Mouse (Mus musculus) liver, embryonic 14.5 days (tissue): ENCODE results near the gene Alkbh7. TPM values are rescaled to one million over a fixed set of nuclear protein-coding genes. Genes with fewer than 3 reads are reported as not detected.

Source experiments
- ATAC-seq: fragments of 200-750 bp; cut with Nextera tagmentation; 2 replicates; pipeline ENCODE4 v1.8.0; 2017; ENCODE audit warnings: moderate number of reproducible peaks, mild to moderate bottlenecking, moderate library complexity; ENCODE audit not compliant: insufficient read depth
- DNase-seq, 3 experiments: peaks; one replicate each; pipeline ENCODE4 v3.0.0-alpha.2; 2012 to 2013; ENCODE audit warnings: low read depth in 3 of 3, low spot score in 3 of 3
- H3K27ac ChIP-seq: fragments of 300-500 bp; sonication (generic); 2 replicates; pipeline ENCODE4 v1.5.1; 2014; ENCODE audit warnings: moderate library complexity, mild to moderate bottlenecking, control low read depth, inconsistent platforms
- H3K27me3 ChIP-seq: fragments of 300-500 bp; sonication (generic); 2 replicates; pipeline ENCODE4 v1.6.1; 2014; ENCODE audit warnings: mild to moderate bottlenecking, low read length, moderate library complexity; ENCODE audit not compliant: control insufficient read depth, insufficient read depth
- H3K36me3 ChIP-seq: fragments of 300-500 bp; sonication (generic); replicated peaks from 2 replicates; pipeline ENCODE4 v1.6.1; 2014; ENCODE audit warnings: low read depth; ENCODE audit not compliant: control insufficient read depth, insufficient read depth
- H3K4me1 ChIP-seq, 2 experiments: fragments of 200-500 bp in 1 of 2; fragments of 300-500 bp in 1 of 2; sonication (generic) in 1 of 2; replicated peaks; 2 replicates each; pipeline ENCODE4 v1.6.1; 2012 to 2014; ENCODE audit warnings: antibody characterized with exemption in 1 of 2, inconsistent platforms in 1 of 2, low read length in 1 of 2; ENCODE audit not compliant: control insufficient read depth in 2 of 2, insufficient read depth in 2 of 2
- H3K4me2 ChIP-seq: fragments of 300-500 bp; sonication (generic); 2 replicates; pipeline ENCODE4 v1.6.1; 2014; ENCODE audit warnings: low read depth, mild to moderate bottlenecking, control low read depth, moderate library complexity
- H3K4me3 ChIP-seq, 2 experiments: fragments of 200-500 bp in 1 of 2; fragments of 300-500 bp in 1 of 2; sonication (generic) in 1 of 2; 2 replicates each; pipeline ENCODE4 v1.5.1; 2012 to 2014; ENCODE audit warnings: low read depth in 2 of 2, low read length in 2 of 2, mild to moderate bottlenecking in 2 of 2, control low read depth in 1 of 2, inconsistent platforms in 1 of 2, moderate library complexity in 1 of 2; ENCODE audit not compliant: insufficient read depth in 1 of 2
- H3K9ac ChIP-seq: fragments of 300-500 bp; sonication (generic); replicated peaks from 2 replicates; pipeline ENCODE4 v1.6.1; 2014; ENCODE audit warnings: mild to moderate bottlenecking, control low read depth, moderate library complexity
- H3K9me3 ChIP-seq: fragments of 300-500 bp; sonication (generic); 2 replicates; pipeline ENCODE4 v1.6.1; 2016; ENCODE audit warnings: low read length, mixed read lengths; ENCODE audit not compliant: control insufficient read depth
- CTCF ChIP-seq: IDR thresholded peaks from 2 replicates; pipeline ENCODE4 v1.5.1; 2016; ENCODE audit warnings: antibody characterized with exemption, low read depth, control low read depth
- EP300 ChIP-seq: IDR thresholded peaks from 2 replicates; pipeline ENCODE4 v1.6.1; 2016; ENCODE audit warnings: antibody characterized with exemption, low read depth
- WGBS: fragments of 180-500 bp; shearing (Covaris S2); extraction: QIAGEN DNeasy Blood & Tissue Kit; methylation state at CpG from one replicate; pipeline ENCODE4 v1.1.7; 2014; ENCODE audit not compliant: insufficient replicate concordance; 5-methylcytosine and 5-hydroxymethylcytosine counted together
- polyA plus RNA-seq, 2 experiments: library from polyadenylated mRNA; depleted of rRNA in 1 of 2; stranded (reverse) in 1 of 2; unstranded in 1 of 2; fragments of >200 nt; fragmentation: Nextera tagmentation in 1 of 2; extraction: Ambion mirVana in 1 of 2; gene quantifications; 2 replicates each; pipeline versions ENCODE4 v1.2.1 to v1.2.3; 2012 to 2014

The Alkbh7 gene
- polyA plus RNA-seq, 2 experiments, result 12.1 to 15.4 TPM

DNA sequence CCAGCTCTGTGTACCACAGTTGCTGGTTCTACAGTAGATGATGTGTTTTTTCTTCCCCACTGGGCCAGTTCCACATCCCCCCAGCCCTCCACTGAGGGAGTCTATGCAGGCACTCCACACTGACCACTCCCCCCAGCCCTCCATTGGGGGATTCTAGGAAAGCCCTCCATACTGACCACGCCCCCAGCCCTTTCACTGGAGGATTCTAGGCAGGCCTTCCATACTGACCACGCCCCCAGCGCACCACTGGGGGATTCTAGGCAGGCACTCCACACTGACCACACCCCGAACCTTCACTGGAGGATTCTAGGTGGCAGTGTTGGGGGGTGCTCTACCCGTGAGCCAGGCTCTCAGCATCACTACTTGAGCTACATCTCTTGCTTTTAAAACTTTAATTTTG, 50.3 kb downstream of the Alkbh7 start:
- H3K27ac ChIP-seq, result no peak overlapping the region
- TF ChIP-seq EP300 (no peak), CTCF (no peak)
- H3K36me3 ChIP-seq, result no peaks in the 10 kb centered on the region
- no peaks in the 10 kb centered on the region for H3K27me3 ChIP-seq
- no peaks in the 10 kb centered on the region for H3K9me3 ChIP-seq
- H3K4me3 ChIP-seq, result no peak overlapping the region
- 38% methylated on average over 5 of the region's 5 CpGs for WGBS
- DNase-seq (no peak), ATAC-seq (no peak)
- H3K4me1 ChIP-seq, result no peaks in the 10 kb centered on the region
- H3K4me2 ChIP-seq, result no peak overlapping the region
- H3K9ac ChIP-seq, result no peak overlapping the region

- H3K9me3 ChIP-seq, result no peaks in the 10 kb centered on the region
- no peak overlapping the region for H3K4me2 ChIP-seq
- ATAC-seq (no peak), DNase-seq (no peak)
- H3K27ac ChIP-seq, result no peak overlapping the region
- TF ChIP-seq CTCF (no peak), EP300 (no peak)
- no peaks in the 10 kb centered on the region for H3K4me1 ChIP-seq
- H3K4me3 ChIP-seq, result no peak overlapping the region
- H3K9ac ChIP-seq, result no peak overlapping the region
- no peaks in the 10 kb centered on the region for H3K36me3 ChIP-seq
- 70% methylated on average over 3 of the region's 3 CpGs for WGBS
- no peaks in the 10 kb centered on the region for H3K27me3 ChIP-seq
These were observed 51.7 kb downstream of the Alkbh7 start for GRCm38 (mm10) chr17:57048816-57049215.

Other genes with a start within 250 kb of the Alkbh7 start
- gene Nrtn, start 239.8 kb upstream of the Alkbh7 start, polyA plus RNA-seq (2012; rRNA removed), result 1.0 and 1.6 TPM in 2 replicates
- 1.7 and 1.9 TPM in 2 replicates for gene Nrtn, start 239.8 kb upstream of the Alkbh7 start, polyA plus RNA-seq (2014; fragmentation: Nextera tagmentation; extraction: Ambion mirVana)
- 18.1 and 19.3 TPM in 2 replicates for gene Dus3l, start 232.6 kb upstream of the Alkbh7 start, polyA plus RNA-seq (2012; rRNA removed)
- 9.5 and 10.8 TPM in 2 replicates for gene Dus3l, start 232.6 kb upstream of the Alkbh7 start, polyA plus RNA-seq (2014; fragmentation: Nextera tagmentation; extraction: Ambion mirVana)
- gene Prr22, start 227.1 kb upstream of the Alkbh7 start, polyA plus RNA-seq (2012; rRNA removed), result 1.2 and 1.3 TPM in 2 replicates
- 0.40 and 0.52 TPM in 2 replicates for gene Prr22, start 227.1 kb upstream of the Alkbh7 start, polyA plus RNA-seq (2014; fragmentation: Nextera tagmentation; extraction: Ambion mirVana)
- 10.7 and 12.6 TPM in 2 replicates for gene Rfx2, start 166.3 kb upstream of the Alkbh7 start, polyA plus RNA-seq (2012; rRNA removed)
- 6.8 and 8.5 TPM in 2 replicates for gene Rfx2, start 166.3 kb upstream of the Alkbh7 start, polyA plus RNA-seq (2014; fragmentation: Nextera tagmentation; extraction: Ambion mirVana)
- gene Acsbg2, start 122.9 kb upstream of the Alkbh7 start, polyA plus RNA-seq (2012; rRNA removed), result not detected in 2 replicates
- not detected in 2 replicates for gene Acsbg2, start 122.9 kb upstream of the Alkbh7 start, polyA plus RNA-seq (2014; fragmentation: Nextera tagmentation; extraction: Ambion mirVana)
- gene 1700061G19Rik, start 121.9 kb upstream of the Alkbh7 start, polyA plus RNA-seq (2012; rRNA removed), result 0.02 TPM in 1 of 2 replicates, not detected in the other
- 0.05 TPM in 1 of 2 replicates, not detected in the other for gene 1700061G19Rik, start 121.9 kb upstream of the Alkbh7 start, polyA plus RNA-seq (2014; fragmentation: Nextera tagmentation; extraction: Ambion mirVana)
- gene Mllt1, start 61.9 kb upstream of the Alkbh7 start, polyA plus RNA-seq (2012; rRNA removed), result 12.0 and 13.7 TPM in 2 replicates
- gene Mllt1, start 61.9 kb upstream of the Alkbh7 start, polyA plus RNA-seq (2014; fragmentation: Nextera tagmentation; extraction: Ambion mirVana), result 3.7 and 4.8 TPM in 2 replicates
- not detected in 2 replicates for gene Acer1, start 15.2 kb upstream of the Alkbh7 start, polyA plus RNA-seq (2012; rRNA removed)
- not detected in 2 replicates for gene Acer1, start 15.2 kb upstream of the Alkbh7 start, polyA plus RNA-seq (2014; fragmentation: Nextera tagmentation; extraction: Ambion mirVana)
- 63.9 and 71.2 TPM in 2 replicates for gene Clpp, start 7.0 kb upstream of the Alkbh7 start, polyA plus RNA-seq (2012; rRNA removed)
- gene Clpp, start 7.0 kb upstream of the Alkbh7 start, polyA plus RNA-seq (2014; fragmentation: Nextera tagmentation; extraction: Ambion mirVana), result 79.3 and 81.0 TPM in 2 replicates
- gene Pspn, start 2.7 kb downstream of the Alkbh7 start, polyA plus RNA-seq (2012; rRNA removed), result not detected in 2 replicates
- gene Pspn, start 2.7 kb downstream of the Alkbh7 start, polyA plus RNA-seq (2014; fragmentation: Nextera tagmentation; extraction: Ambion mirVana), result not detected in 2 replicates
- 31.6 and 56.5 TPM in 2 replicates for gene Gtf2f1, start 13.9 kb downstream of the Alkbh7 start, polyA plus RNA-seq (2012; rRNA removed)
- 47.3 and 51.3 TPM in 2 replicates for gene Gtf2f1, start 13.9 kb downstream of the Alkbh7 start, polyA plus RNA-seq (2014; fragmentation: Nextera tagmentation; extraction: Ambion mirVana)
- not detected in 2 replicates for gene Gm17949, start 14.1 kb downstream of the Alkbh7 start, polyA plus RNA-seq (2012; rRNA removed)
- 0.15 TPM in 1 of 2 replicates, not detected in the other for gene Gm17949, start 14.1 kb downstream of the Alkbh7 start, polyA plus RNA-seq (2014; fragmentation: Nextera tagmentation; extraction: Ambion mirVana)
- gene Khsrp, start 34.2 kb downstream of the Alkbh7 start, polyA plus RNA-seq (2012; rRNA removed), result 33.6 and 35.6 TPM in 2 replicates
- gene Khsrp, start 34.2 kb downstream of the Alkbh7 start, polyA plus RNA-seq (2014; fragmentation: Nextera tagmentation; extraction: Ambion mirVana), result 24.1 and 28.1 TPM in 2 replicates
- gene Slc25a41, start 44.3 kb downstream of the Alkbh7 start, polyA plus RNA-seq (2012; rRNA removed), result not detected in 2 replicates
- not detected in 2 replicates for gene Slc25a41, start 44.3 kb downstream of the Alkbh7 start, polyA plus RNA-seq (2014; fragmentation: Nextera tagmentation; extraction: Ambion mirVana)
- 4.4 and 5.5 TPM in 2 replicates for gene Crb3, start 61.8 kb downstream of the Alkbh7 start, polyA plus RNA-seq (2012; rRNA removed)
- 6.1 and 6.5 TPM in 2 replicates for gene Crb3, start 61.8 kb downstream of the Alkbh7 start, polyA plus RNA-seq (2014; fragmentation: Nextera tagmentation; extraction: Ambion mirVana)
- gene Slc25a23, start 62.5 kb downstream of the Alkbh7 start, polyA plus RNA-seq (2012; rRNA removed), result 8.8 and 11.1 TPM in 2 replicates
- 4.7 and 5.1 TPM in 2 replicates for gene Slc25a23, start 62.5 kb downstream of the Alkbh7 start, polyA plus RNA-seq (2014; fragmentation: Nextera tagmentation; extraction: Ambion mirVana)
- 1.5 and 2.8 TPM in 2 replicates for gene Dennd1c, start 81.2 kb downstream of the Alkbh7 start, polyA plus RNA-seq (2012; rRNA removed)
- 0.78 and 0.89 TPM in 2 replicates for gene Dennd1c, start 81.2 kb downstream of the Alkbh7 start, polyA plus RNA-seq (2014; fragmentation: Nextera tagmentation; extraction: Ambion mirVana)
- 0.22 and 0.34 TPM in 2 replicates for gene Tubb4a, start 90.4 kb downstream of the Alkbh7 start, polyA plus RNA-seq (2012; rRNA removed)
- gene Tubb4a, start 90.4 kb downstream of the Alkbh7 start, polyA plus RNA-seq (2014; fragmentation: Nextera tagmentation; extraction: Ambion mirVana), result 0.14 and 0.28 TPM in 2 replicates
- gene Tnfsf9, start 108.0 kb downstream of the Alkbh7 start, polyA plus RNA-seq (2012; rRNA removed), result 0.46 and 0.50 TPM in 2 replicates
- gene Tnfsf9, start 108.0 kb downstream of the Alkbh7 start, polyA plus RNA-seq (2014; fragmentation: Nextera tagmentation; extraction: Ambion mirVana), result 0.22 and 0.49 TPM in 2 replicates
- gene Cd70, start 152.4 kb downstream of the Alkbh7 start, polyA plus RNA-seq (2012; rRNA removed), result not detected in 2 replicates
- not detected in 2 replicates for gene Cd70, start 152.4 kb downstream of the Alkbh7 start, polyA plus RNA-seq (2014; fragmentation: Nextera tagmentation; extraction: Ambion mirVana)
- gene Tnfsf14, start 196.8 kb downstream of the Alkbh7 start, polyA plus RNA-seq (2012; rRNA removed), result 1.5 and 1.9 TPM in 2 replicates
- gene Tnfsf14, start 196.8 kb downstream of the Alkbh7 start, polyA plus RNA-seq (2014; fragmentation: Nextera tagmentation; extraction: Ambion mirVana), result 0.51 and 0.75 TPM in 2 replicates
- gene C3, start 230.8 kb downstream of the Alkbh7 start, polyA plus RNA-seq (2012; rRNA removed), result 207 and 240 TPM in 2 replicates
- 200 and 205 TPM in 2 replicates for gene C3, start 230.8 kb downstream of the Alkbh7 start, polyA plus RNA-seq (2014; fragmentation: Nextera tagmentation; extraction: Ambion mirVana)